Mouse (Mus musculus): ENCODE results near the gene Acox1.

DNA sequence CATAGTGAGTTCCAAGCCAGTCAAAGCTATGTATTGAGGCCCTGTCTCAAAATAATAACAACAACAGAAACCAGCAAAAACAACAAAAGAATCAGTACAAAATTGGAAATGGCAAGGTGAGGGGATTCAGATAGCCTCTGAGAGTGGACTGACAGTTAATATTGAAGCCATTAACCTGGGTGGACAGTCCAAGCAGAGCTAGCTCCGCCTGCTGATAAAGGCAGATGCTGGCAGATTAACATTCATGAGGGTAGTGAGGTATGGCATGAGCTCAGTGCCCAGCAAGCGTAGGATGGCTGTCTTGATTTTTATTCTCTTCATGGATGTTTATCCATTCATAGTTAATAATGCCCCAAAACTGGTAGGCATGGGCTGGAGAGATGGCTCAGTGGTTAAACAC, 2.3 kb upstream of the Acox1 start:
- TF ChIP-seq POLR2A (IDR thresholded peaks at IDR 0.05; ENCODE audit: extremely low read depth, insufficient read depth, low read length), result no peak
- TF ChIP-seq CTCF (IDR thresholded peaks at IDR 0.05; ENCODE audit: low read depth, low read length), result no peak

All from liver, adult 2 months (tissue).